In genomic region chr11:72142889-72143288, GRCm38 (mm10) we compare ENCODE assay signal across 8 mouse cellular contexts. TPM values are rescaled to one million over a fixed set of nuclear protein-coding genes. Genes with fewer than 3 reads are reported as not detected.
DNase-seq lines count a peak whose midpoint lies in the region; ATAC-seq and TF ChIP-seq lines count a peak whose summit lies in the region.

No protein-coding gene starts in this region.

- no peak for TF ChIP-seq CTCF in CH12.LX (conservative IDR thresholded peaks at IDR 0.05 in 1 of 2, IDR thresholded peaks at IDR 0.05 in 1 of 2; ENCODE audit: low read depth in 2 of 2, low read length in 2 of 2)
- no peak for TF ChIP-seq CTCF in lung, postnatal 0 days (IDR thresholded peaks at IDR 0.05)

- in situ Hi-C loops in CH12.LX (cut with MboI; ENCODE audit: low pct_ligation_motif_present, low pct_unique_long_range_greater_than_20kb, low sequenced_read_pairs): loop anchor here (5.0 kb wide), 1 partner anchor 86 kb away; no protein-coding TSS in a partner anchor

- H3K9ac ChIP-seq in CH12.LX (ENCODE audit: insufficient read depth, low read depth): no peak overlapping the region
- H3K9ac ChIP-seq in hindbrain, embryonic 13.5 days: peak overlapping the region; percentile 9; the same call in 1 of the 2 replicates
- no peak overlapping the region for H3K9ac ChIP-seq in lung, postnatal 0 days (replicated peaks; ENCODE audit: low read depth)

- no peak for TF ChIP-seq EP300 in CH12.LX (IDR thresholded peaks at IDR 0.05; ENCODE audit: low read length)
- TF ChIP-seq EP300 in lung, postnatal 0 days (IDR thresholded peaks at IDR 0.05): 0 out of 2 replicates have a peak, but pooled peaks have one; percentile 32

- no peak overlapping the region for H3K4me2 ChIP-seq in CH12.LX (ENCODE audit: insufficient read depth, low read depth, poor library complexity, severe bottlenecking)
- 0 out of 2 replicates have a peak overlapping the region, but pooled peaks have one; percentile 11 for H3K4me2 ChIP-seq in hindbrain, embryonic 13.5 days
- H3K4me2 ChIP-seq in lung, postnatal 0 days (replicated peaks; ENCODE audit: low read depth, low read length): no peak overlapping the region

- no peaks in the 10 kb centered on the region for H3K9me3 ChIP-seq in CH12.LX (replicated peaks; ENCODE audit: low read length)
- no peaks in the 10 kb centered on the region for H3K9me3 ChIP-seq in hindbrain, embryonic 13.5 days
- no peaks in the 10 kb centered on the region for H3K9me3 ChIP-seq in lung, postnatal 0 days (ENCODE audit: low read length)

- DNase-seq in cerebellum, adult 11-12 months: peak; percentile 25
- DNase-seq in cerebellum, postnatal 4 days (ENCODE audit: low spot score in 2 of 2): no peak
- DNase-seq in CH12.LX (ENCODE audit: extremely low read depth): no peak
- DNase-seq in lung, postnatal 0 days (ENCODE audit: low spot score): peak; percentile 89
- no peak for DNase-seq in layer of hippocampus, adult 11-12 months (ENCODE audit: low spot score)
- DNase-seq in embryo, embryonic 9.5 days (ENCODE audit: extremely low spot score): no peak

- TF ChIP-seq RAD21 in CH12.LX (IDR thresholded peaks at IDR 0.05; ENCODE audit: low read depth, low read length): no peak

- ATAC-seq in hindbrain, embryonic 13.5 days (ENCODE audit: low FRiP score): no peak
- ATAC-seq in lung, postnatal 0 days: peak; percentile 78
- no peak for ATAC-seq in granulocyte monocyte progenitor cell, adult 5-6 weeks (replicated peaks; ENCODE audit: poor library complexity, severe bottlenecking)

- dilution Hi-C loops in CH12.LX (cut with MboI; ENCODE audit: extremely low pct_ligation_motif_present, extremely low pct_unique_long_range_greater_than_20kb, low sequenced_read_pairs): no loop called here

- no peaks in the 10 kb centered on the region for H3K36me3 ChIP-seq in CH12.LX (replicated peaks in 1 of 2; ENCODE audit: control insufficient read depth in 1 of 2, insufficient read depth in 1 of 2, low read length in 1 of 2)
- H3K36me3 ChIP-seq in hindbrain, embryonic 13.5 days: no peaks in the 10 kb centered on the region
- no peaks in the 10 kb centered on the region for H3K36me3 ChIP-seq in lung, postnatal 0 days (ENCODE audit: insufficient read depth, low read length)

- no peak overlapping the region for H3K4me3 ChIP-seq in CH12.LX (replicated peaks in 1 of 3; ENCODE audit: low read depth in 2 of 3, low read length in 2 of 3, poor library complexity in 1 of 3)
- no peak overlapping the region for H3K4me3 ChIP-seq in hindbrain, embryonic 13.5 days
- no peak overlapping the region for H3K4me3 ChIP-seq in lung, postnatal 0 days (ENCODE audit: low read depth, low read length)

- H3K79me2 ChIP-seq in CH12.LX (replicated peaks; ENCODE audit: control insufficient read depth, extremely low read depth, insufficient read depth, poor library complexity, severe bottlenecking): no peaks in the 10 kb centered on the region

- TF ChIP-seq POLR2A in CH12.LX (IDR thresholded peaks at IDR 0.05; ENCODE audit: low read depth, low read length): no peak

- H3K27ac ChIP-seq in CH12.LX (ENCODE audit: insufficient read depth, low read depth): no peak overlapping the region
- peak overlapping the region; percentile 70 for H3K27ac ChIP-seq in hindbrain, embryonic 13.5 days
- H3K27ac ChIP-seq in lung, postnatal 0 days (ENCODE audit: low read length): peak overlapping the region; percentile 54; the same call in 1 of the 2 replicates

- WGBS in hindbrain, embryonic 13.5 days: 32% methylated on average over 10 of the region's 10 CpGs
- WGBS in lung, postnatal 0 days: 52% methylated on average over 10 of the region's 10 CpGs

- H3K4me1 ChIP-seq in CH12.LX (ENCODE audit: control insufficient read depth in 1 of 2, insufficient read depth in 2 of 2): peaks cover 0 to 10% of the 10 kb centered on the region in 2 experiments; a peak in 2 of 4 replicates
- peaks cover 27% of the 10 kb centered on the region for H3K4me1 ChIP-seq in hindbrain, embryonic 13.5 days (replicated peaks)
- no peaks in the 10 kb centered on the region; the same call in 1 of the 2 replicates for H3K4me1 ChIP-seq in lung, postnatal 0 days (ENCODE audit: insufficient read depth, low read depth, low read length)

- peaks cover 45% of the 10 kb centered on the region for H3K27me3 ChIP-seq in CH12.LX (replicated peaks)
- peaks cover 11% of the 10 kb centered on the region for H3K27me3 ChIP-seq in hindbrain, embryonic 13.5 days
- no peaks in the 10 kb centered on the region for H3K27me3 ChIP-seq in lung, postnatal 0 days (replicated peaks; ENCODE audit: insufficient read depth, low read length)

TF ChIP-seq in CH12.LX, 34 proteins besides CTCF, POLR2A, EP300 and RAD21:
- TF ChIP-seq NRF1 (IDR thresholded peaks at IDR 0.05; ENCODE audit: low read depth, low read length) (0 out of 2 replicates have a peak, but pooled peaks have one; percentile 18), USF2 (conservative IDR thresholded peaks at IDR 0.05; ENCODE audit: low read depth, low read length) (no peak)

RNA-seq across cellular contexts. Expression of gene Pitpnm3, which starts 7.3 kb away (rescaled TPM):
- total RNA-seq in CH12.LX (2012; rRNA removed) (0.04 and 0.59 TPM in 2 replicates), CH12.LX (2014; rRNA removed) (0.08 TPM in 1 of 2 replicates, not detected in the other)
- polyA plus RNA-seq in CH12.LX (2012; ENCODE audit: insufficient read length, low read depth): 0.31 and 0.35 TPM in 2 replicates
- 1.9 and 2.0 TPM in 2 replicates for polyA plus RNA-seq in hindbrain, embryonic 13.5 days (2015; fragmentation: Nextera tagmentation; extraction: Ambion mirVana)
- 8.3 and 8.5 TPM in 2 replicates for polyA plus RNA-seq in lung, postnatal 0 days (2015; fragmentation: Nextera tagmentation; extraction: Ambion mirVana)
- not detected in 2 replicates for total RNA-seq in granulocyte monocyte progenitor cell, adult 5-6 weeks (2014; fragmentation: Nextera tagmentation)
- total RNA-seq in granulocyte monocyte progenitor cell, adult 5-6 weeks (2017): not detected in 2 replicates

Comparison
In these comparisons a context has a peak if more than half of its experiments do, and no peak if none do; other contexts are left out.
1. DNase-seq: peak in cerebellum, adult 11-12 months (single experiment) and lung, postnatal 0 days (single experiment); none in cerebellum, postnatal 4 days (0 of 2), CH12.LX (single experiment), layer of hippocampus, adult 11-12 months (single experiment) and embryo, embryonic 9.5 days (single experiment).